Mouse (Mus musculus) CD4-positive, CD25-positive, alpha-beta regulatory T cell, adult 2 months (primary cell): ENCODE results near the gene Ncoa5.

Source experiments
- DNase-seq: peaks from one replicate; pipeline ENCODE4 v3.0.0-alpha.2; 2012; ENCODE audit warnings: low read depth, low spot score

Ncoa5 gene

DNA sequence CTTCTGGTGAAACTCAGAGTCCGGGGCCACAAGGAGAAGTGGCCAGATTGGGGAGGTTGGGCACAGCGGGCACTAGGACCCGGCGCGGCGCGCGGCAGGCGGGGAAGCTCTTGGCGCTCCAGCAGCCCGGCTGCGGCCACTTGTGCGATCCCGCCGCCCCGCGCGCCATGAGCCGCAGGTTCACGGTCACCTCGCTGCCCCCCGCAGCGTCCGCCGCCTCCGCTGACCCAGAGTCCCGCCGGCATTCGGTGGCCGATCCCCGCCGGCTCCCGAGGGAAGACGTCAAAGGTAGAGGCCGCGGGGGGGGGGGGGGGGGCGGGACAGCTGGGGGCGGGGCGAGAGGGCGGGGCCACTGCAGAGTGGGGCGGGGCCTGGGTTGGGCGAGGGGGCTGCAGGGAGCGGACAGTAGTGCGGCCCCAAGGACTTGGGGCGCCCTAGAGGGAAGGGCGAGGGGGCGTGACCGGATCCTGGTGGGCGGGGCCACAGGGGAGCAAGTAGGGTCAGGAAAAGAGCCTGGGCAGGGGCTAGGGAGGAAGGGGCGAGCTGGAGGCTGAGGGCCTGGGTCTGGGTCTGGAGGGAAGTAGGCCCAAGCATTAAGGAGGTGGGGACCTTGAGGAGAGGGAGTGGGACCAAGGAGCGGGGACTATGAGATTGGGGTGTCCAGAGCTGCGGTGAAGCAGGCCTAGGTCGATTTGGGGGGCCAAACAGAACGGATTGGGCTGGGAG lies 73.8 kb downstream of the Ncoa5 start, which contains the start of gene Slc12a5:
Gene Slc12a5 (plus strand): TSS at position 87 of the 726 bp plus-strand sequence.
- peak; percentile 57 for DNase-seq

DNA sequence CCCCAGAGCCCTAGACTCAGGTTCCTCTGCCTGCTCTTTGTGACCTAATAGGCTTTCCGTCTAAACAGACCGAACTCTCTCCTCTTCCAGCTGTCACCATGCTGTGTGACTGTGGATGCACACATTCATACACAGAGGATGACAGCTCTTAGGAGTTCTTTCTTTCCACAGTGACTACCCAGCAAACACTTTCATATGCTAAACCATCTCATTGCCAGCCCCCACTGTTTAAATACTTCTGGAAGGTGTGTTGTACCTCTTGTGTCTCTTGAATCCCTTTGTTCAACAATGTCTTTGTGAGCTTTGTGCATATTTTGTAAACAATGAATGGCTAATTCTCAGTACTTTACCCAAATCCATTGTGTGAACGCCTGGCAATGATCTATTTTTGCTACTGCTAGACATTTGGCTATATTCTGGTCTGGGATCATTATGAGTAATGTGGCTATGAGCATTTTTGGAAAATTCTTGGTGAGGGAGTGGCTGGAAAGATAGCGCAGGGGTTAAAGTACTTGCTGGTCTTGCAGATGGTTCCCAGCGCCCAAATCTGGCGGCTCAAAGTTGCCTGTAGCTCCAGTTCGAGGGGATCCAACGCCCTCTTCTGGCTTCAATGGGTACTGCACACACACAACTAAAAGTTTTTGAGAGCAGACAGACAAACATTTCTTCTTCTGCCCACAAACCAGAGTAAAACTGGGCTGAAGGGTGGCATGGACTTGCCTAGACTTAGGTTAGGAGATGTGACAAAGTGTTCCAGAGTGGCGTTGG lies 76.9 kb downstream of the Ncoa5 start:
- peak; percentile 26 for DNase-seq

DNA sequence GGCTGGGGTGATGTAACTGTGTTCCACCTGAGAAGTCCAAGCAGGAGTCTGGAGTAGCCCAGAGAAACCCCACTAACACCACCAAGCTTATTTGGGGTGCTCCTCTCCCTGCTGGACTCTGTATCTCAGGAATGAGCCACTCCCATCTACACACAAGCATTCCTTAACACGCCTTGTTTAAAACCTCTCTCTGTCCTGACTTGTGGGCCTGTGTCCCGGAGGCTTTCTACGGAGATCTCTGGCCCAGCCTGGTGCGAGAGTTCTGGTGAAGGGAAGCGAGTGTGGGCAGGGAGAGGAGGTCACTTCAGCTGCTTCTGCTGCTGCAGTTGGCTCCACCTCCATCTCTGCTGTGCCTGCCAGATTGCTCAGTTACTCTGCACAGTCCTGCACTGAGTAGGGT lies 78.5 kb downstream of the Ncoa5 start:
- no peak for DNase-seq

DNA sequence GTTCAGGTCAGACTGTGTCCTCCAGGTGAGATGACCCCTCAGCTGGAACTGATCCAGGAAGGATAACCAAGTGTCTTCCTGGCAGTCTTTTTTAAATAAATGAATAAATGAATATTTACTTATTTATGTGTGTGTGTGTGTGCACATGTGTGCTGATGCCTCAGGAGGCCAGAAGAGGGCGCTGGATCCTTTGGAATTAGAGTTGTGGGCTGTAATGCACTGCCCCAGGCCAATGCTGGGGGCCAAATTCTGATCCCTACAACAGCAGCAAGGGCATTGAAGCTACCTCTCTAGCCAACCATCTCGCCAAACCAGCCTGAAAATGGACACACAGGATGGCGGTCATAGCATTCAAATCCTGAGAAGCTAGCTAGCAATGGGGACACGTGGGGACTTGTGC lies 78.9 kb downstream of the Ncoa5 start:
- DNase-seq = no peak

DNA sequence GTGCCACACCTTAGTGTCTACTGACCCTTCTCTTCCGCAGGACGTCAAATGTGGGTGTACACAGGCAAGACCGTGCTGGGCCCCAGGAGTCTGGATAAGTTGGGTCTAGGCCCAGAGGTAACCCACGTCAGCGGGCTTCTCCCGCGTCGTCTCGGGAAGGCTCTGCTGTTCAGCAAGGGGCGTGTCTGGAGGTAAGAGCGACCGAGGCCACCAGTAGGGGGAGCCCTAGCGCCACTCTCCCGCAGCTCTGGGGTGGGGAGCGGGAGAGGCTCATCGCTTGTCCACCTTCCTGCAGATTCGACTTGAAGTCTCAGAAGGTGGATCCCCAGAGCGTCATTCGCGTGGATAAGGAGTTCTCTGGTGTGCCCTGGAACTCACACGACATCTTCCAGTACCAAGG lies 81.4 kb downstream of the Ncoa5 start:
- peak; percentile 92 for DNase-seq

DNA sequence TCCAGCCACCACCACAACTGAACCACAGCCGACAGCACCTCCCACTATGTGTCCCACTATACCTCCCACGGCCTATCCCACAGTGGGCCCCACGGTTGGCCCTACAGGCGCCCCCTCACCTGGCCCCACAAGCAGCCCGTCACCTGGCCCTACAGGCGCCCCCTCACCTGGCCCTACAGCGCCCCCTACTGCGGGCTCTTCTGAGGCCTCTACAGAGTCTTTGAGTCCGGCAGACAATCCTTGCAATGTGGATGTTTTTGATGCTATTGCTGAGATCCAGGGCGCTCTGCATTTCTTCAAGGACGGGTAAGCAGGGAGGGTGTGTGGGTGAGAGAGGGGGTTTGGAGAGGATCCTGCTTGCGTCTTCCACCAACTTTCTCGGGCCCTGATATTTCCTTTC lies 82.2 kb downstream of the Ncoa5 start:
- peak; percentile 74 for DNase-seq

DNA sequence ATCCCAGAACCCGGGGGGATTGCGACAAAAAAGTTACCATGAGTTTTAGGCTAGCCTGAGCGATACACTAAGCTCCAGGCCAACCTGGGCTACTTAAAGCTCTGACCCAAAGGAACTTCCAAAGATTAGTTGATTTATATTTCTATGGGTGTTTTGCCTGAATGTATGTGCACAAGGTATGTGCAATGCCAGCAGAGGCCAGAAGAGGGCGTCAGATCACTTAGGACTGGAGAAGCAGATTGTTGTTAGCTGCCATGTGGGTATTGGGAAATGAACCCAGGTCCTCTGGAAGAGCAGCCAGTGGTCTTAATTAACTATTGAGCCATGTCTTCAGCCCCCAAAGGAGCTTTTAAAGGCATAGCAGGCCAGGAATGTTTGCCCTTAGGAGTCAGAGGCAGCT lies 82.9 kb downstream of the Ncoa5 start:
- DNase-seq = peak; percentile 59

DNA sequence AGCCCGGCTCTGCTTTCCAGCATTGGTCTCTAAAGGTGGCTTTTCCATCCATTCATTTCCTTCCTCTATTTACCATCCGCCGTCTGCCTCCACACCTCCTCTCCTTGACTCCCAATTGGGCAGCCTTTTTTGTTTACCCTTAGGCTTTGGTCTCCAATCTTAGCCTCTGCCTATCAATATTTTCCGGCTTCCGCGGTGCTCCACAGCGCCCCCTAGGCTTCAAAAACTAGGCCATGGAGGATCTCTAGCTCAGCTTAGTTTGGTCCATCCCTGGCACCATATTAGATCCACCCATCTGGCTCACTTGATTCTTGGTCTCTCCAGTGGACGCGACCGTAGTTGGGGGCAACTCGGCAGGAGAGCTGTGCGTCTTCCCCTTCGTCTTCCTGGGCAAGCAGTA lies 84.2 kb downstream of the Ncoa5 start:
- DNase-seq = peak; percentile 75
